Mouse (Mus musculus): Measurements from ENCODE around the gene Tufm. TPM values are rescaled to one million over a fixed set of nuclear protein-coding genes. Genes with fewer than 3 reads are reported as not detected.

Tufm gene
- polyA plus RNA-seq, 1 experiment: 56.0 TPM

GRCm38 (mm10) chr7:126507126-126507778, 20.1 kb downstream of the Tufm start:
- TF ChIP-seq GATA1 (IDR thresholded peaks at IDR 0.05; ENCODE audit: low read length): no peak

- TF ChIP-seq GATA1 (IDR thresholded peaks at IDR 0.05; ENCODE audit: low read length): no peak
These were observed 24.1 kb downstream of the Tufm start for GRCm38 (mm10) chr7:126511287-126511686.

- TF ChIP-seq GATA1 (IDR thresholded peaks at IDR 0.05; ENCODE audit: low read length): no peak
These were observed 31.2 kb downstream of the Tufm start for GRCm38 (mm10) chr7:126518261-126518941.

- TF ChIP-seq GATA1 (IDR thresholded peaks at IDR 0.05; ENCODE audit: low read length): no peak
These were observed 32.4 kb downstream of the Tufm start for GRCm38 (mm10) chr7:126519513-126519912.

GRCm38 (mm10) chr7:126523316-126523715, 36.2 kb downstream of the Tufm start:
- no peak for TF ChIP-seq GATA1 (IDR thresholded peaks at IDR 0.05; ENCODE audit: low read length)

- TF ChIP-seq GATA1 (IDR thresholded peaks at IDR 0.05; ENCODE audit: low read length): peak; percentile 52
These were observed 41.0 kb downstream of the Tufm start for GRCm38 (mm10) chr7:126528166-126528577.

- no peak for TF ChIP-seq GATA1 (IDR thresholded peaks at IDR 0.05; ENCODE audit: low read length)
These were observed 46.3 kb downstream of the Tufm start for GRCm38 (mm10) chr7:126533434-126533833.

GRCm38 (mm10) chr7:126535766-126536165, 48.6 kb downstream of the Tufm start:
- TF ChIP-seq GATA1 (IDR thresholded peaks at IDR 0.05; ENCODE audit: low read length): no peak

- TF ChIP-seq GATA1 (IDR thresholded peaks at IDR 0.05; ENCODE audit: low read length): no peak
These were observed 49.3 kb downstream of the Tufm start for GRCm38 (mm10) chr7:126536466-126536865.

GRCm38 (mm10) chr7:126537820-126538585, 50.8 kb downstream of the Tufm start:
- TF ChIP-seq GATA1 (IDR thresholded peaks at IDR 0.05; ENCODE audit: low read length): no peak

Other genes starting within 250 kb of the Tufm start
- 0.49 and 0.53 TPM in 2 replicates for gene Sbk1, start 214.7 kb upstream of the Tufm start, polyA plus RNA-seq (2012)
- 39.8 and 40.7 TPM in 2 replicates for gene Lat, start 117.8 kb upstream of the Tufm start, polyA plus RNA-seq (2012)
- 73.9 and 89.7 TPM in 2 replicates for gene Spns1, start 109.9 kb upstream of the Tufm start, polyA plus RNA-seq (2012)
- gene Nfatc2ip, start 90.6 kb upstream of the Tufm start, polyA plus RNA-seq (2012): 5.3 and 5.9 TPM in 2 replicates
- not detected in 2 replicates for gene Cd19, start 72.5 kb upstream of the Tufm start, polyA plus RNA-seq (2012)
- gene Rabep2, start 58.6 kb upstream of the Tufm start, polyA plus RNA-seq (2012): 30.3 and 38.5 TPM in 2 replicates
- not detected in 2 replicates for gene Atp2a1, start 24.3 kb upstream of the Tufm start, polyA plus RNA-seq (2012)
- gene Sh2b1, start 11.9 kb upstream of the Tufm start, polyA plus RNA-seq (2012): 76.8 and 80.0 TPM in 2 replicates
- 756 and 802 TPM in 2 replicates for gene Atxn2l, start 16.1 kb downstream of the Tufm start, polyA plus RNA-seq (2012)
- 110 and 118 TPM in 2 replicates for gene Eif3c, start 79.0 kb downstream of the Tufm start, polyA plus RNA-seq (2012)
- 0.21 and 0.26 TPM in 2 replicates for gene Apobr, start 97.6 kb downstream of the Tufm start, polyA plus RNA-seq (2012)
- 5.7 and 6.6 TPM in 2 replicates for gene Cln3, start 98.5 kb downstream of the Tufm start, polyA plus RNA-seq (2012)
- gene Il27, start 107.6 kb downstream of the Tufm start, polyA plus RNA-seq (2012): not detected in 2 replicates
- 5.6 and 7.9 TPM in 2 replicates for gene Nupr1, start 143.5 kb downstream of the Tufm start, polyA plus RNA-seq (2012)
- 68.8 and 176 TPM in 2 replicates for gene Sgf29, start 161.9 kb downstream of the Tufm start, polyA plus RNA-seq (2012)
- not detected in 2 replicates for gene Sult1a1, start 189.1 kb downstream of the Tufm start, polyA plus RNA-seq (2012)
- 143 and 256 TPM in 2 replicates for gene Bola2, start 208.0 kb downstream of the Tufm start, polyA plus RNA-seq (2012)
- gene Slx1b, start 208.4 kb downstream of the Tufm start, polyA plus RNA-seq (2012): 3.4 and 8.5 TPM in 2 replicates
- 13.7 TPM in 2 replicates for gene Coro1a, start 220.4 kb downstream of the Tufm start, polyA plus RNA-seq (2012)

All from G1E-ER4 (cell line).